In genomic region chr2:27473061-27473765, GRCm38 (mm10) we compare ENCODE assay signal across 8 mouse cellular contexts. TPM values are rescaled to one million over a fixed set of nuclear protein-coding genes. Genes with fewer than 3 reads are reported as not detected.
A peak's percentile ranks its signal among the peaks of the same experiment; 100 is the strongest.
DNase-seq lines count a peak whose midpoint lies in the region; ATAC-seq and TF ChIP-seq lines count a peak whose summit lies in the region.

No protein-coding gene starts in this region.

- peak overlapping the region; percentile 23; the same call in 1 of the 2 replicates for H3K9ac ChIP-seq in MEL (ENCODE audit: control insufficient read depth, low read depth, low read length, poor library complexity, severe bottlenecking)
- H3K9ac ChIP-seq in hindbrain, embryonic 12.5 days: peak overlapping the region; percentile 97
- peak overlapping the region; percentile 93; the same call in 1 of the 2 replicates for H3K9ac ChIP-seq in midbrain, embryonic 14.5 days (replicated peaks; ENCODE audit: low read length)

- no peak overlapping the region for H3K4me3 ChIP-seq in MEL (ENCODE audit: control insufficient read depth in 1 of 2, insufficient read depth in 1 of 2, low read depth in 2 of 2, low read length in 2 of 2)
- H3K4me3 ChIP-seq in hindbrain, embryonic 12.5 days: peak overlapping the region; percentile 98
- H3K4me3 ChIP-seq in midbrain, embryonic 14.5 days (replicated peaks; ENCODE audit: low read depth, low read length): peak overlapping the region; percentile 97
- H3K4me3 ChIP-seq in left cerebral cortex, adult 2 months: no peak overlapping the region

- peaks cover 3 to 13% of the 10 kb centered on the region in 2 experiments; a peak in 3 of 4 replicates for H3K36me3 ChIP-seq in MEL (ENCODE audit: control insufficient read depth in 1 of 2, insufficient read depth in 2 of 2, low read length in 2 of 2)
- H3K36me3 ChIP-seq in hindbrain, embryonic 12.5 days: peaks cover 15% of the 10 kb centered on the region
- 0 out of 2 replicates have a peak, but pooled peaks cover 3% of the 10 kb centered on the region for H3K36me3 ChIP-seq in midbrain, embryonic 14.5 days (ENCODE audit: control insufficient read depth, insufficient read depth, low read length)

- H3K79me2 ChIP-seq in MEL (ENCODE audit: control insufficient read depth, insufficient read depth, low read length, poor library complexity): peaks cover 60% of the 10 kb centered on the region

- H3K9me3 ChIP-seq in MEL (replicated peaks; ENCODE audit: insufficient read depth, low read length): no peaks in the 10 kb centered on the region
- no peaks in the 10 kb centered on the region for H3K9me3 ChIP-seq in hindbrain, embryonic 12.5 days (replicated peaks)
- no peaks in the 10 kb centered on the region for H3K9me3 ChIP-seq in midbrain, embryonic 14.5 days (ENCODE audit: control insufficient read depth, low read length)

- WGBS in hindbrain, embryonic 12.5 days: 74% methylated on average over 7 of the region's 7 CpGs
- 81% methylated on average over 7 of the region's 7 CpGs for WGBS in midbrain, embryonic 14.5 days

- no peak for TF ChIP-seq CTCF in MEL (IDR thresholded peaks at IDR 0.05 in 2 of 3, conservative IDR thresholded peaks at IDR 0.05 in 1 of 3; ENCODE audit: control insufficient read depth in 1 of 3, insufficient read depth in 1 of 3, low read depth in 2 of 3, low read length in 3 of 3, poor library complexity in 1 of 3, severe bottlenecking in 1 of 3)
- no peak for TF ChIP-seq CTCF in left cerebral cortex, adult 2 months (IDR thresholded peaks at IDR 0.05)

- peaks cover 15 to 28% of the 10 kb centered on the region in 2 experiments for H3K4me1 ChIP-seq in MEL (ENCODE audit: control insufficient read depth in 1 of 2, insufficient read depth in 2 of 2, low read length in 2 of 2)
- peaks cover 67% of the 10 kb centered on the region for H3K4me1 ChIP-seq in hindbrain, embryonic 12.5 days
- peaks cover 40% of the 10 kb centered on the region for H3K4me1 ChIP-seq in midbrain, embryonic 14.5 days (ENCODE audit: control insufficient read depth, insufficient read depth, low read length)

- H3K27me3 ChIP-seq in MEL (ENCODE audit: control insufficient read depth in 1 of 2, insufficient read depth in 2 of 2, low read length in 2 of 2): no peaks in the 10 kb centered on the region
- no peaks in the 10 kb centered on the region for H3K27me3 ChIP-seq in hindbrain, embryonic 12.5 days
- H3K27me3 ChIP-seq in midbrain, embryonic 14.5 days (ENCODE audit: control insufficient read depth, insufficient read depth, low read length): no peaks in the 10 kb centered on the region

- no peak for ATAC-seq in hindbrain, embryonic 12.5 days (ENCODE audit: low FRiP score)
- no peak for ATAC-seq in midbrain, embryonic 14.5 days (ENCODE audit: low FRiP score, low TSS enrichment)

- DNase-seq in heart, adult 11 months: peak; percentile 92
- DNase-seq in heart, adult 8-10 months (ENCODE audit: low spot score): no peak
- DNase-seq in MEL (ENCODE audit: low read depth, low spot score): no peak
- no peak for DNase-seq in midbrain, embryonic 14.5 days
- DNase-seq in right cerebral cortex, postnatal 25 days: no peak
- DNase-seq in embryo, embryonic 9.5 days (ENCODE audit: extremely low spot score): no peak
- DNase-seq in left cerebral cortex, adult 2 months (ENCODE audit: extremely low spot score in 1 of 2, low spot score in 2 of 2): no peak

- no peak for TF ChIP-seq RAD21 in MEL (IDR thresholded peaks at IDR 0.05; ENCODE audit: low read depth, low read length)

- H3K27ac ChIP-seq in MEL (ENCODE audit: control insufficient read depth, low read depth, low read length): no peak overlapping the region
- H3K27ac ChIP-seq in hindbrain, embryonic 12.5 days: no peak overlapping the region
- no peak overlapping the region for H3K27ac ChIP-seq in midbrain, embryonic 14.5 days (replicated peaks; ENCODE audit: low read depth, low read length)
- no peak overlapping the region for H3K27ac ChIP-seq in left cerebral cortex, adult 2 months

- no peak for TF ChIP-seq EP300 in MEL (IDR thresholded peaks at IDR 0.05; ENCODE audit: low read depth in 1 of 2, low read length in 2 of 2)

- intact Hi-C loops in left cerebral cortex, adult 2 months (cut with DNase I): no loop called here

- H3K4me2 ChIP-seq in hindbrain, embryonic 12.5 days (replicated peaks): peak overlapping the region; percentile 95
- peak overlapping the region; percentile 98 for H3K4me2 ChIP-seq in midbrain, embryonic 14.5 days (ENCODE audit: low read length)

- no peak for TF ChIP-seq POLR2A in MEL (IDR thresholded peaks at IDR 0.05; ENCODE audit: control insufficient read depth in 1 of 2, insufficient read depth in 1 of 2, low read depth in 1 of 2, low read length in 2 of 2, poor library complexity in 1 of 2)

TF ChIP-seq in MEL, 35 proteins besides CTCF, POLR2A, EP300 and RAD21:
- TF ChIP-seq JUND (IDR thresholded peaks at IDR 0.05; ENCODE audit: low read depth, low read length): no peak
- TF ChIP-seq TCF12 (IDR thresholded peaks at IDR 0.05; ENCODE audit: low read depth, low read length): no peak
- no peak for TF ChIP-seq ETS1 (IDR thresholded peaks at IDR 0.05; ENCODE audit: low read depth, low read length)
- TF ChIP-seq ZNF384 (IDR thresholded peaks at IDR 0.05; ENCODE audit: low read depth, low read length): no peak
- no peak for TF ChIP-seq ZC3H11A (IDR thresholded peaks at IDR 0.05; ENCODE audit: low read depth, low read length)
- TF ChIP-seq MEF2A (IDR thresholded peaks at IDR 0.05; ENCODE audit: extremely low read depth, insufficient replicate concordance, low read depth, low read length, poor library complexity, severe bottlenecking): no peak
- no peak for TF ChIP-seq E2F4 (IDR thresholded peaks at IDR 0.05; ENCODE audit: borderline replicate concordance, low read depth, low read length)
- TF ChIP-seq MAFK (IDR thresholded peaks at IDR 0.05; ENCODE audit: borderline replicate concordance, low read depth, low read length): no peak
- TF ChIP-seq MXI1 (IDR thresholded peaks at IDR 0.05; ENCODE audit: low read depth, low read length): no peak
- no peak for TF ChIP-seq TBP (IDR thresholded peaks at IDR 0.05; ENCODE audit: low read depth, low read length)
- TF ChIP-seq CHD2 (IDR thresholded peaks at IDR 0.05; ENCODE audit: low read length): no peak
- TF ChIP-seq MAZ (IDR thresholded peaks at IDR 0.05; ENCODE audit: low read depth, low read length): no peak
- no peak for TF ChIP-seq USF1 (IDR thresholded peaks at IDR 0.05; ENCODE audit: low read depth, low read length)
- TF ChIP-seq GABPA (IDR thresholded peaks at IDR 0.05; ENCODE audit: low read depth, low read length): no peak
- no peak for TF ChIP-seq MYC (IDR thresholded peaks at IDR 0.05; ENCODE audit: low read depth, low read length)
- TF ChIP-seq KAT2A (conservative IDR thresholded peaks at IDR 0.05; ENCODE audit: low read depth, low read length): no peak
- TF ChIP-seq SIN3A (IDR thresholded peaks at IDR 0.05; ENCODE audit: low read length): no peak

RNA-seq across cellular contexts. Expression of gene Brd3os, which starts 31.1 kb away (rescaled TPM):
- total RNA-seq in heart, adult 8-10 months (2022): 1 to 10 TPM; 1.2 to 2.0 (median 1.9) TPM
- 0.31 and 0.72 TPM in 2 replicates for total RNA-seq in MEL (2012; rRNA removed)
- polyA plus RNA-seq in MEL (2012; ENCODE audit: insufficient read depth in 1 of 2, insufficient read length in 2 of 2, low read depth in 1 of 2, low replicate concordance in 2 of 2, missing spikeins in 1 of 2): 1 to 10 TPM in 1 of 2 experiments, not detected in 1; 2.9 TPM
- 18.9 and 19.3 TPM in 2 replicates for polyA plus RNA-seq in hindbrain, embryonic 12.5 days (2016; fragmentation: Nextera tagmentation; extraction: Ambion mirVana)
- polyA plus RNA-seq in midbrain, embryonic 14.5 days (2014; fragmentation: Nextera tagmentation; extraction: Ambion mirVana): 37.8 and 45.1 TPM in 2 replicates
- total RNA-seq in left cerebral cortex, adult 2 months (2021): 10 to 100 TPM; 26.7 to 27.6 TPM

RNA-seq across cellular contexts. Expression of gene Brd3, which starts 34.2 kb away (rescaled TPM):
- total RNA-seq in heart, adult 8-10 months (2022): 10 to 100 TPM; 27.4 to 28.6 (median 28.3) TPM
- total RNA-seq in MEL (2012; rRNA removed): 10.3 and 10.7 TPM in 2 replicates
- polyA plus RNA-seq in MEL (2012; ENCODE audit: insufficient read depth in 1 of 2, insufficient read length in 2 of 2, low read depth in 1 of 2, low replicate concordance in 2 of 2, missing spikeins in 1 of 2): 10 to 100 TPM; 38.7 to 46.9 TPM
- 134 and 141 TPM in 2 replicates for polyA plus RNA-seq in hindbrain, embryonic 12.5 days (2016; fragmentation: Nextera tagmentation; extraction: Ambion mirVana)
- polyA plus RNA-seq in midbrain, embryonic 14.5 days (2014; fragmentation: Nextera tagmentation; extraction: Ambion mirVana): 165 and 174 TPM in 2 replicates
- 10 to 100 TPM; 43.6 to 52.2 TPM for total RNA-seq in left cerebral cortex, adult 2 months (2021)

RNA-seq across cellular contexts. Expression of gene Wdr5, which starts 41.7 kb away (rescaled TPM):
- 10 to 100 TPM; 22.0 to 25.5 (median 23.5) TPM for total RNA-seq in heart, adult 8-10 months (2022)
- 67.0 and 78.3 TPM in 2 replicates for total RNA-seq in MEL (2012; rRNA removed)
- 10 to 100 TPM in 1 of 2 experiments, not detected in 1; 96.9 TPM for polyA plus RNA-seq in MEL (2012; ENCODE audit: insufficient read depth in 1 of 2, insufficient read length in 2 of 2, low read depth in 1 of 2, low replicate concordance in 2 of 2, missing spikeins in 1 of 2)
- polyA plus RNA-seq in hindbrain, embryonic 12.5 days (2016; fragmentation: Nextera tagmentation; extraction: Ambion mirVana): 51.4 and 55.3 TPM in 2 replicates
- polyA plus RNA-seq in midbrain, embryonic 14.5 days (2014; fragmentation: Nextera tagmentation; extraction: Ambion mirVana): 31.9 and 44.2 TPM in 2 replicates
- total RNA-seq in left cerebral cortex, adult 2 months (2021): 10 to 100 TPM; 26.7 to 27.2 TPM

RNA-seq across cellular contexts. Expression of gene Vav2, which starts 46.4 kb away (rescaled TPM):
- 10 to 100 TPM in 3 of 4 experiments, 1 to 10 TPM in 1; 8.2 to 13.1 (median 12.1) TPM for total RNA-seq in heart, adult 8-10 months (2022)
- total RNA-seq in MEL (2012; rRNA removed): 7.4 and 8.8 TPM in 2 replicates
- polyA plus RNA-seq in MEL (2012; ENCODE audit: insufficient read depth in 1 of 2, insufficient read length in 2 of 2, low read depth in 1 of 2, low replicate concordance in 2 of 2, missing spikeins in 1 of 2): 10 to 100 TPM in 1 of 2 experiments, not detected in 1; 15.9 TPM
- 23.0 and 23.6 TPM in 2 replicates for polyA plus RNA-seq in hindbrain, embryonic 12.5 days (2016; fragmentation: Nextera tagmentation; extraction: Ambion mirVana)
- 14.1 and 16.4 TPM in 2 replicates for polyA plus RNA-seq in midbrain, embryonic 14.5 days (2014; fragmentation: Nextera tagmentation; extraction: Ambion mirVana)
- total RNA-seq in left cerebral cortex, adult 2 months (2021): 10 to 100 TPM; 10.2 to 10.5 TPM

Comparison
In these comparisons a context has a peak if more than half of its experiments do, and no peak if none do; other contexts are left out.
1. H3K4me3 ChIP-seq: peak in hindbrain, embryonic 12.5 days (single experiment) and midbrain, embryonic 14.5 days (single experiment); none in MEL (0 of 2) and left cerebral cortex, adult 2 months (single experiment).
2. H3K9ac ChIP-seq: peak in every context shown above with its lines; median percentile 97 in hindbrain, embryonic 12.5 days; 93 in midbrain, embryonic 14.5 days; 23 in MEL.
3. RNA of gene Brd3os, which starts 31.1 kb away (total RNA-seq): 26.7 to 27.6 TPM in left cerebral cortex, adult 2 months; 1.2 to 2.0 TPM in heart, adult 8-10 months and 0.31 to 0.72 TPM in MEL; every median in the first group is over 4 times any median in the second.